Mouse (Mus musculus): ENCODE measurements around the gene Slc12a7. TPM values are rescaled to one million over a fixed set of nuclear protein-coding genes. Genes with fewer than 3 reads are reported as not detected.
A peak's percentile ranks its signal among the peaks of the same experiment; 100 is the strongest.

Gene Slc12a7
- polyA plus RNA-seq, 1 experiment, result 16.5 TPM

DNA sequence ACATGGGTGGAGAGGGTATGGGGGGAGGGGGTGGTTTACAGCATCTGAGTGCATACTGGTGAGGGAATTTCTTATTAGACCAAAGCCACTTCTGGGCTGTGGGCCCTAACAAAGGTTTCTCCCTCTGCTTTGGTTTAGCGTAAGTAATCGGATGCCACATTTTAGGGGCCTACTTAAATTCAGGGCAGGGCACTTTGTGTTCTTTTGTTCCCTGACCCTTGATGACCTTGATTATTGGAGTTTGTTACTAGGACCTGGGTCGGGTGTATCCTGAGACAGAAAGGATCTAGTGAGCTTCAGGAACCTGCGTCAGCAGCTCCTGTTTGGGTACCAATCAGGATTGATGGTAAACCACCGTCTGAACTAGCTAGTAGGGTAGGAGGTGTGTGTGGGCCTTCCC, 49.6 kb downstream of the Slc12a7 start:
- TF ChIP-seq CTCF (IDR thresholded peaks at IDR 0.05; ENCODE audit: control insufficient read depth, insufficient read depth, insufficient replicate concordance, low read depth, low read length), result no peak
- no peak for TF ChIP-seq POLR2A (IDR thresholded peaks at IDR 0.05; ENCODE audit: control insufficient read depth, low read depth, low read length)
- Histone ChIP-seq H3K27me3 (ENCODE audit: control insufficient read depth, insufficient read depth, low read length) (no peaks in the 10 kb centered on the region), H3K4me1 (ENCODE audit: control insufficient read depth, insufficient read depth, low read length) (no peaks in the 10 kb centered on the region), H3K27ac (ENCODE audit: control insufficient read depth, insufficient read depth, low read depth, low read length) (no peak overlapping the region), H3K36me3 (ENCODE audit: control insufficient read depth, insufficient read depth, low read length) (no peaks in the 10 kb centered on the region), H3K4me3 (ENCODE audit: control insufficient read depth, low read depth, low read length) (no peak overlapping the region)

GRCm38 (mm10) chr13:73792176-73792575, 59.3 kb downstream of the Slc12a7 start:
- no peak overlapping the region for H3K4me3 ChIP-seq (ENCODE audit: control insufficient read depth, low read depth, low read length)
- no peaks in the 10 kb centered on the region for H3K36me3 ChIP-seq (ENCODE audit: control insufficient read depth, insufficient read depth, low read length)
- H3K27me3 ChIP-seq (ENCODE audit: control insufficient read depth, insufficient read depth, low read length), result no peaks in the 10 kb centered on the region
- no peaks in the 10 kb centered on the region for H3K4me1 ChIP-seq (ENCODE audit: control insufficient read depth, insufficient read depth, low read length)
- TF ChIP-seq CTCF (IDR thresholded peaks at IDR 0.05; ENCODE audit: control insufficient read depth, insufficient read depth, insufficient replicate concordance, low read depth, low read length), result no peak
- 0 out of 2 replicates have a peak, but pooled peaks have one; percentile 14 for TF ChIP-seq POLR2A (IDR thresholded peaks at IDR 0.05; ENCODE audit: control insufficient read depth, low read depth, low read length)
- no peak overlapping the region for H3K27ac ChIP-seq (ENCODE audit: control insufficient read depth, insufficient read depth, low read depth, low read length)

DNA sequence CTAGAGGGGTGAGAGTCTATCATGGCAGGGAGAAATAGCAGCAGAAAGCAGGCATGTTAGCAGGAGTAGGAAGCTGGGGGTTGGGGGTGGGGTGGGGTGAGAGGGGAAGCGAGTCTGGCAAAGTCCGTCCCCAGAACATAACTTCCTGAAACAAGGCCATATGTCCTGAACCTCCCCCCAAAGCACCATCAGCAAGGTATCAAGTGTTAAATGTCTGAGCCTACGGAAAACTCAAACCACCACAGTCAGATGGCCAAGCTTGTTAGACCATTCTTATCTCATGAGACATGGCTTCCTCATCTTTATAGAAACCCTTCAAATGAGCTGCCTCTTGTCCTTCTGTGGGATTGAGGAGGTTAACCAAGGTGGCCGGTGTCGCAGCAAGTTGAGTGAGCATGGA, 60.3 kb downstream of the Slc12a7 start:
- H3K36me3 ChIP-seq (ENCODE audit: control insufficient read depth, insufficient read depth, low read length), result no peaks in the 10 kb centered on the region
- H3K27ac ChIP-seq (ENCODE audit: control insufficient read depth, insufficient read depth, low read depth, low read length), result no peak overlapping the region
- no peaks in the 10 kb centered on the region for H3K4me1 ChIP-seq (ENCODE audit: control insufficient read depth, insufficient read depth, low read length)
- TF ChIP-seq POLR2A (IDR thresholded peaks at IDR 0.05; ENCODE audit: control insufficient read depth, low read depth, low read length), result no peak
- no peak for TF ChIP-seq CTCF (IDR thresholded peaks at IDR 0.05; ENCODE audit: control insufficient read depth, insufficient read depth, insufficient replicate concordance, low read depth, low read length)
- H3K27me3 ChIP-seq (ENCODE audit: control insufficient read depth, insufficient read depth, low read length), result no peaks in the 10 kb centered on the region
- H3K4me3 ChIP-seq (ENCODE audit: control insufficient read depth, low read depth, low read length), result no peak overlapping the region

DNA sequence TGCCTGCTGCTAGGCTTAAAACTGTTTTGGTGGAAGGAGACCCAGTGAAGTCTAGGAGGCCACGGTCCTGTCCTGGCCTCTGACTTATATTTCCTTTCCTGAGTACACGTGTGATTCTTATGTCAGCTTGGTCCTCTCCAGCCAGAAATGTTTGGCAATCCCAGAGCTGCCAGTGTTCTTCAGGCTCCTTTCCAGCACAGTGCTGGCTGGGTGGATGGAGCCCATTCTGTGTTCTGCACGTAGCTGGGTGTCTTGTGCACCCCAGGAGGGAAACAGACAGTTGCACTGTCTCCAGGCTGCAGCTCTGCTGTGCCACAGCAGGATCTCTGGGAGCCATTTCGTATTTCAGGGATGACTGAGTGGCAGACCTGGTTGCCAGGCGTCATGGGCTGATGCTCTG, 66.2 kb downstream of the Slc12a7 start:
- H3K4me3 ChIP-seq (ENCODE audit: control insufficient read depth, low read depth, low read length), result no peak overlapping the region
- TF ChIP-seq CTCF (IDR thresholded peaks at IDR 0.05; ENCODE audit: control insufficient read depth, insufficient read depth, insufficient replicate concordance, low read depth, low read length) (no peak), POLR2A (IDR thresholded peaks at IDR 0.05; ENCODE audit: control insufficient read depth, low read depth, low read length) (no peak)
- no peaks in the 10 kb centered on the region for H3K36me3 ChIP-seq (ENCODE audit: control insufficient read depth, insufficient read depth, low read length)
- no peak overlapping the region for H3K27ac ChIP-seq (ENCODE audit: control insufficient read depth, insufficient read depth, low read depth, low read length)
- H3K4me1 ChIP-seq (ENCODE audit: control insufficient read depth, insufficient read depth, low read length), result peaks cover 2% of the 10 kb centered on the region; the same call in 1 of the 2 replicates
- H3K27me3 ChIP-seq (ENCODE audit: control insufficient read depth, insufficient read depth, low read length), result no peaks in the 10 kb centered on the region

DNA sequence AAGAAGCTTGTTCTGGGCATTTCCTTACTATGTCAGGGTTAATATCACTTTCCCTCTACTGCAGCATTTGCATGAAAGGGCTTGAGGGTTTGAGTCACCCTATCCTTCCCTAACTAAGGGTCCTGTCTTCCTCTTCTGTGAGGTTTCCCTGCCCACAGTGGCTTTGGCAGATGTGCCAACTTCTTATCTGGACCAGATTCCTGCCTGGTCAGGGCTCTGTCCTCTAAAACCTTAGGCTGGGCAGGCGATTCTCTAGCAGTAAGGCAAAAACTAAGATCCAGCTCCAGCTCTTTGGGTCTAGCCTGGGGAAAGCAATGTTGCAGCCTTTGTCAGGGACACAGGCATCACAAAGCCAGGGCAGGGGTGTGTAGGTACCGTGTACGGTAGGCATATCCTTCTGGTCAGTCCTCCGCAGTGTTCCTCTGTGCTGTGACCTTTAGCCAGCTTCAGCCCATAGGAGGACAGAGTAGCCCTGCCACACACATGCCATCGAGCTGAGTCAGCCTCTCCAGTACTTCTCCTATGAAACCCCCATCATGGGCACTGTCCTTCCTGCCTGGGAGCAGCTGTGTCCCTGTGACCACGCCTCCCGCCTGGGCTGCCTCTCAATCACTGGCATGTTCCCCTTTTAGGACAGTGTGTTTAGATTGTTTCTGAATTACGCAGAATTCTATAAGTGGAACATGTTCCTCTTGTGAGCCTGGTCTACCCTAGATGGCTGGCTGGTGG, 70.7 kb downstream of the Slc12a7 start:
- Histone ChIP-seq H3K4me1 (ENCODE audit: control insufficient read depth, insufficient read depth, low read length) (peaks cover 2% of the 10 kb centered on the region; the same call in 1 of the 2 replicates), H3K36me3 (ENCODE audit: control insufficient read depth, insufficient read depth, low read length) (no peaks in the 10 kb centered on the region)
- no peak for TF ChIP-seq POLR2A (IDR thresholded peaks at IDR 0.05; ENCODE audit: control insufficient read depth, low read depth, low read length)
- TF ChIP-seq CTCF (IDR thresholded peaks at IDR 0.05; ENCODE audit: control insufficient read depth, insufficient read depth, insufficient replicate concordance, low read depth, low read length), result no peak

DNA sequence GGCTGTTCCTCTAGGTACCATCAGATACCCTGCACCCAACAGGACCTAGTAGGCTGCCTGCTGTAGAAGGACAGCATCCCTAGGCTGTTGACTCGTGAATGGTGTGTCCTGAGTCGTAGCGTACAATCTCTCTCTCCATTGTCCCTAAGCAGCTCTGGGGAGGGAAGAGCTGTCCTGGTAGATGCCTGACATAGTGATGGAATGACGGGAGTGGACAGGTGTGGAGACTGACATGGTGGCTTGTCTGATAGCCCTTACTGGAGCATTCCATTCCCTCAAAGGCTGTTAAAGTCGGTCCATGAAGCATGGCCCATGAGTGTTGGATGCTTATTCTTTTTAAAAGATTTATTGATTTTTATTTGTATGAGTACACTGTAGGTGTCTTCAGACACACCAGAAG, 72.0 kb downstream of the Slc12a7 start:
- H3K4me3 ChIP-seq (ENCODE audit: control insufficient read depth, low read depth, low read length), result no peak overlapping the region
- no peak overlapping the region for H3K27ac ChIP-seq (ENCODE audit: control insufficient read depth, insufficient read depth, low read depth, low read length)
- peaks cover 2% of the 10 kb centered on the region; the same call in 1 of the 2 replicates for H3K4me1 ChIP-seq (ENCODE audit: control insufficient read depth, insufficient read depth, low read length)
- no peaks in the 10 kb centered on the region for H3K36me3 ChIP-seq (ENCODE audit: control insufficient read depth, insufficient read depth, low read length)
- no peaks in the 10 kb centered on the region for H3K27me3 ChIP-seq (ENCODE audit: control insufficient read depth, insufficient read depth, low read length)
- no peak for TF ChIP-seq POLR2A (IDR thresholded peaks at IDR 0.05; ENCODE audit: control insufficient read depth, low read depth, low read length)
- no peak for TF ChIP-seq CTCF (IDR thresholded peaks at IDR 0.05; ENCODE audit: control insufficient read depth, insufficient read depth, insufficient replicate concordance, low read depth, low read length)

More for the DNA sequence above, 70.7 kb downstream of the Slc12a7 start:
- Histone ChIP-seq H3K27me3 (ENCODE audit: control insufficient read depth, insufficient read depth, low read length) (no peaks in the 10 kb centered on the region), H3K4me3 (ENCODE audit: control insufficient read depth, low read depth, low read length) (no peak overlapping the region), H3K27ac (ENCODE audit: control insufficient read depth, insufficient read depth, low read depth, low read length) (no peak overlapping the region)

- no peak overlapping the region for H3K27ac ChIP-seq (ENCODE audit: control insufficient read depth, insufficient read depth, low read depth, low read length)
- no peaks in the 10 kb centered on the region for H3K27me3 ChIP-seq (ENCODE audit: control insufficient read depth, insufficient read depth, low read length)
- H3K4me1 ChIP-seq (ENCODE audit: control insufficient read depth, insufficient read depth, low read length), result no peaks in the 10 kb centered on the region
- no peaks in the 10 kb centered on the region for H3K36me3 ChIP-seq (ENCODE audit: control insufficient read depth, insufficient read depth, low read length)
- no peak overlapping the region for H3K4me3 ChIP-seq (ENCODE audit: control insufficient read depth, low read depth, low read length)
- TF ChIP-seq POLR2A (IDR thresholded peaks at IDR 0.05; ENCODE audit: control insufficient read depth, low read depth, low read length) (no peak), CTCF (IDR thresholded peaks at IDR 0.05; ENCODE audit: control insufficient read depth, insufficient read depth, insufficient replicate concordance, low read depth, low read length) (no peak)
Observed at GRCm38 (mm10) chr13:73812936-73813335, 80.0 kb downstream of the Slc12a7 start.

All from testis, adult 2 months (tissue).